Mouse (Mus musculus) olfactory bulb, adult 2 months (tissue): Measurements from ENCODE around the gene Ksr1.

Experiments
- CTCF ChIP-seq: fragments of 200-500 bp; IDR thresholded peaks from 2 replicates; pipeline ENCODE4 v1.5.1; 2012; ENCODE audit warnings: low read depth, mild to moderate bottlenecking, low read length, moderate library complexity; ENCODE audit not compliant: insufficient read depth
- POLR2A ChIP-seq: fragments of 200-500 bp; IDR thresholded peaks from 2 replicates; pipeline ENCODE4 v1.6.1; 2012; ENCODE audit warnings: mild to moderate bottlenecking, low read depth, low read length, moderate library complexity; ENCODE audit not compliant: insufficient read depth

- no peak for TF ChIP-seq CTCF
- no peak for TF ChIP-seq POLR2A
These were observed 30.5 kb upstream of the Ksr1 start for GRCm38 (mm10) chr11:79176687-79177086.
